Comparison of ENCODE assay signal across 26 mouse cellular contexts in the genomic region with DNA sequence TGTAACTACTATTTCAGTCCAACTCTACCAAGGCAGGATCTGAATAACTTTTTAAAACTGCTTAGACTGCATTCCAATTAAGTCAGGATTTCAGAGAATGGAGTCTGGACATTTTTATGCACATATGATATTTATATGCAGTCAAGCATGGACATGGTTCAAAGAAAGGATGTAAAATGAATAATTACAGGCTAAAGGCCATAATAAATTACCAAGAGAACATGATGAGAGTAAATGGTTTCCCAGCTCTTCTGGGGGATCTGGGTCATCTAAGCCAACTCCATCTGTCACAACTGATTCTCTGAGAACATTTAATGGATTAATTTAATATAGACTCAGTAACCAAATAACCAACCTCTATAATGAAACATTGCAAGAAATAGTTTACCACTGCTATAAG.
"Had no signal": no experiment of that assay in that cellular context is flagged by ENCODE, and none has a peak within 500 bp of the region (broad histone marks: within the 10 kb centered on the region; RNA-seq: fewer than 3 reads in every experiment).

No protein-coding gene starts in this region.

- DNase-seq: gastrocnemius, adult 2 months; gastrocnemius, postnatal 10 days; gastrocnemius, postnatal 25 days; heart, adult 18-20 months; heart, postnatal 10 days; heart, postnatal 4 days; kidney, adult 8-10 months; kidney, postnatal 25 days; kidney, postnatal 4 days; liver; liver, embryonic 13.5 days had no signal

- H3K9ac ChIP-seq: heart, embryonic 12.5 days; hindbrain, embryonic 12.5 days; hindbrain, embryonic 14.5 days; intestine, embryonic 15.5 days; limb, embryonic 12.5 days; liver, embryonic 13.5 days; liver, embryonic 15.5 days had no signal

- H3K4me1 ChIP-seq: liver, embryonic 13.5 days; liver, embryonic 15.5 days had no signal

- H3K4me2 ChIP-seq: heart, embryonic 12.5 days; hindbrain, embryonic 12.5 days; hindbrain, embryonic 14.5 days; intestine, embryonic 15.5 days; limb, embryonic 12.5 days; liver, embryonic 11.5 days; liver, embryonic 13.5 days; liver, embryonic 15.5 days had no signal

- H3K27ac ChIP-seq: gastrocnemius, adult 2 months; hindbrain, embryonic 10.5 days; hindbrain, embryonic 12.5 days; hindbrain, embryonic 14.5 days; intestine, embryonic 15.5 days; layer of hippocampus, adult 2 months; left cerebral cortex, adult 2 months; limb, embryonic 10.5 days; limb, embryonic 12.5 days; liver, embryonic 13.5 days; liver, embryonic 15.5 days had no signal

- H3K9me3 ChIP-seq: heart, embryonic 10.5 days; heart, embryonic 12.5 days; hindbrain, embryonic 10.5 days; hindbrain, embryonic 12.5 days; intestine, embryonic 15.5 days; limb, embryonic 10.5 days; limb, embryonic 12.5 days; liver, embryonic 13.5 days; liver, embryonic 15.5 days had no signal

- H3K27me3 ChIP-seq: heart, embryonic 12.5 days; hindbrain, embryonic 12.5 days; intestine, embryonic 15.5 days; limb, embryonic 12.5 days; liver, embryonic 13.5 days; liver, embryonic 15.5 days had no signal

- ATAC-seq: hindbrain, embryonic 16.5 days; inflammation-experienced regulatory T-cells, adult 6 months; intestine, embryonic 15.5 days; intestine, postnatal 0 days had no signal

- H3K4me3 ChIP-seq: gastrocnemius, adult 2 months; heart, embryonic 10.5 days; heart, embryonic 12.5 days; hindbrain, embryonic 10.5 days; hindbrain, embryonic 12.5 days; intestine, embryonic 15.5 days; layer of hippocampus, adult 2 months; left cerebral cortex, adult 2 months; limb, embryonic 10.5 days; limb, embryonic 12.5 days; liver, embryonic 13.5 days; liver, embryonic 15.5 days had no signal

- H3K36me3 ChIP-seq: heart, embryonic 10.5 days; heart, embryonic 12.5 days; hindbrain, embryonic 10.5 days; hindbrain, embryonic 12.5 days; intestine, embryonic 15.5 days; limb, embryonic 10.5 days; limb, embryonic 12.5 days; liver, embryonic 13.5 days; liver, embryonic 15.5 days had no signal
